Mouse (Mus musculus) intestine, embryonic 15.5 days (tissue): Measurements from ENCODE around the gene Batf. TPM values are rescaled to one million over a fixed set of nuclear protein-coding genes. Genes with fewer than 3 reads are reported as not detected.

ENCODE experiments used
- ATAC-seq: fragments of 200-750 bp; cut with Nextera tagmentation; 2 replicates; pipeline ENCODE4 v1.8.0; 2017; ENCODE audit warnings: moderate TSS enrichment, moderate library complexity
- H3K27ac ChIP-seq: fragments of 300-500 bp; sonication (generic); 2 replicates; pipeline ENCODE4 v1.5.1; 2015; ENCODE audit warnings: mild to moderate bottlenecking, inconsistent platforms
- H3K27me3 ChIP-seq: fragments of 300-500 bp; sonication (generic); replicated peaks from 2 replicates; pipeline ENCODE4 v1.6.1; 2015; ENCODE audit warnings: inconsistent platforms
- H3K36me3 ChIP-seq: fragments of 300-500 bp; sonication (generic); 2 replicates; pipeline ENCODE4 v1.6.1; 2015; ENCODE audit warnings: inconsistent platforms
- H3K4me1 ChIP-seq: fragments of 300-500 bp; sonication (generic); replicated peaks from 2 replicates; pipeline ENCODE4 v1.6.1; 2015; ENCODE audit warnings: inconsistent platforms
- H3K4me2 ChIP-seq: fragments of 300-500 bp; sonication (generic); replicated peaks from 2 replicates; pipeline ENCODE4 v1.6.1; 2015; ENCODE audit warnings: mild to moderate bottlenecking, inconsistent platforms
- H3K4me3 ChIP-seq: fragments of 300-500 bp; sonication (generic); replicated peaks from 2 replicates; pipeline ENCODE4 v1.5.1; 2015; ENCODE audit warnings: inconsistent platforms
- H3K9ac ChIP-seq: fragments of 300-500 bp; sonication (generic); 2 replicates; pipeline ENCODE4 v1.6.1; 2015; ENCODE audit warnings: inconsistent platforms
- H3K9me3 ChIP-seq: fragments of 300-500 bp; sonication (generic); 2 replicates; pipeline ENCODE4 v1.6.1; 2016; ENCODE audit warnings: inconsistent platforms
- WGBS: fragments of 180-500 bp; shearing (Covaris S2); methylation state at CpG from one replicate; pipeline ENCODE4 v1.1.7; 2015; 5-methylcytosine and 5-hydroxymethylcytosine counted together
- polyA plus RNA-seq: library from polyadenylated mRNA; unstranded; fragments of >200 nt; fragmentation: Nextera tagmentation; extraction: Ambion mirVana; gene quantifications from 2 replicates; pipeline ENCODE4 v1.2.1, GENCODE M21; 2015

Gene Batf
- 2.6 and 2.9 TPM in 2 replicates for polyA plus RNA-seq

GRCm38 (mm10) chr12:85686466-85687216 is at the start of gene Batf:
TSS of gene Batf (plus strand) at chr12:85686669.
- WGBS, result 33% methylated on average over 20 of the region's 22 CpGs
- Histone ChIP-seq H3K27ac (no peak within 1 kb of the TSS), H3K27me3 (no peaks in the 10 kb centered on the region), H3K9me3 (no peaks in the 10 kb centered on the region), H3K4me2 (peak within 1 kb of the TSS; percentile 39), H3K4me3 (peak within 1 kb of the TSS; percentile 15; the same call in 1 of the 2 replicates), H3K9ac (peak within 1 kb of the TSS; percentile 18; the same call in 1 of the 2 replicates), H3K36me3 (no peaks in the 10 kb centered on the region), H3K4me1 (no peaks in the 10 kb centered on the region)
- no peak for ATAC-seq

- H3K4me2 ChIP-seq, result no peak overlapping the region
- no peak overlapping the region for H3K27ac ChIP-seq
- H3K4me3 ChIP-seq, result no peak overlapping the region
- 76% methylated on average over 9 of the region's 9 CpGs for WGBS
- peaks cover 11% of the 10 kb centered on the region for H3K4me1 ChIP-seq
- H3K9me3 ChIP-seq, result no peaks in the 10 kb centered on the region
- no peak for ATAC-seq
- no peaks in the 10 kb centered on the region for H3K27me3 ChIP-seq
- H3K36me3 ChIP-seq, result 0 out of 2 replicates have a peak, but pooled peaks cover 2% of the 10 kb centered on the region
- no peak overlapping the region for H3K9ac ChIP-seq
Measured at GRCm38 (mm10) chr12:85637932-85638331, 48.5 kb upstream of the Batf start.

DNA sequence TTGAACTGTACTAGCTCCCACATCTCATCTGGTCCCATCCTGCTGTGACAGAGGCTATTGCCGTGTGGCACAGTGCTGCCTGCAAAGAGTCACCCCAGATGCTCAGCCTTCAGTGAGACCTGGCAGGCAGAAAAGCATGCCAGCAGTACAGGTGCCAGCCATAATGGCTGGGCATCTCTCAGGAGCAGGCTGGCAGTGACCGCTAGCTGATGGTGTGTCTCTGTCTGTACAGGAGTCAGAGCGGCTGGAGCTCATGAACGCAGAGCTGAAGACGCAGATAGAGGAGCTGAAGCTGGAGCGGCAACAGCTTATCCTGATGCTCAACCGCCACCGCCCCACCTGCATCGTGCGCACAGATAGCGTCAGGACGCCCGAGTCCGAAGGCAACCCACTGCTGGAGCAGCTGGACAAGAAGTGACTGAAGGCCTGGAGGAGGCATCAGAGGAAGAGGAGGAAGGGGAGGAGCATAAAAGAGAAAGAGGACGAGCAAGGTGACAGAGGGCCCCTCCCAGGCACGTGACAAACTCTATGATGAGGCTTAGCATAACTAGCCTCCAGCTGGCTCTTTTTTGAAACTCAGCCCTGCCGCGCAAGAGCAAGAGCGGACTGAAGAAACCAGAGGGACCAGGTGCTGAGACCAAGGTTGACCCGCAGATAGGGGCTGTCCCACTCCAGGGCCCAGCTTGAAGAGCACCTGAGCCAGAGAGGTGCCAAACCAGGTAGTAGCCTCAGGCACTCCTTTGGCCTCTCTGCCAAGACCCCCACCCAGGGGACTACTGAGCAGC is 47.7 kb upstream of the Batf start:
- Histone ChIP-seq H3K4me2 (no peak overlapping the region), H3K9ac (no peak overlapping the region), H3K4me3 (no peak overlapping the region), H3K36me3 (no peaks in the 10 kb centered on the region), H3K27me3 (no peaks in the 10 kb centered on the region), H3K9me3 (no peaks in the 10 kb centered on the region), H3K27ac (peak overlapping the region; percentile 28; the same call in 1 of the 2 replicates), H3K4me1 (peaks cover 11% of the 10 kb centered on the region)
- 72% methylated on average over 20 of the region's 20 CpGs for WGBS
- no peak; the same call in 1 of the 2 replicates for ATAC-seq

GRCm38 (mm10) chr12:85639326-85640008 is 47.0 kb upstream of the Batf start:
- H3K9me3 ChIP-seq, result no peaks in the 10 kb centered on the region
- H3K4me1 ChIP-seq, result peaks cover 11% of the 10 kb centered on the region
- H3K36me3 ChIP-seq, result no peaks in the 10 kb centered on the region
- H3K4me2 ChIP-seq, result no peak overlapping the region
- no peak overlapping the region for H3K4me3 ChIP-seq
- ATAC-seq, result peak; percentile 76
- 44% methylated on average over 12 of the region's 12 CpGs for WGBS
- H3K27me3 ChIP-seq, result no peaks in the 10 kb centered on the region
- H3K9ac ChIP-seq, result no peak overlapping the region
- H3K27ac ChIP-seq, result peak overlapping the region; percentile 28; the same call in 1 of the 2 replicates

- Histone ChIP-seq H3K27me3 (no peaks in the 10 kb centered on the region), H3K4me1 (peaks cover 11% of the 10 kb centered on the region), H3K9me3 (no peaks in the 10 kb centered on the region), H3K36me3 (no peaks in the 10 kb centered on the region), H3K4me3 (no peak overlapping the region), H3K4me2 (no peak overlapping the region), H3K27ac (no peak overlapping the region), H3K9ac (no peak overlapping the region)
- 0 out of 2 replicates have a peak, but pooled peaks have one; percentile 37 for ATAC-seq
- WGBS, result 53% methylated on average over 10 of the region's 10 CpGs
Measured at GRCm38 (mm10) chr12:85640852-85641563, 45.5 kb upstream of the Batf start.

- H3K36me3 ChIP-seq, result no peaks in the 10 kb centered on the region
- no peak overlapping the region for H3K4me2 ChIP-seq
- H3K27me3 ChIP-seq, result no peaks in the 10 kb centered on the region
- H3K9me3 ChIP-seq, result no peaks in the 10 kb centered on the region
- H3K4me3 ChIP-seq, result no peak overlapping the region
- H3K4me1 ChIP-seq, result peaks cover 11% of the 10 kb centered on the region
- ATAC-seq, result no peak
- H3K9ac ChIP-seq, result no peak overlapping the region
- 52% methylated on average over 4 of the region's 4 CpGs for WGBS
- H3K27ac ChIP-seq, result no peak overlapping the region
Measured at GRCm38 (mm10) chr12:85641564-85641931, 44.9 kb upstream of the Batf start.

DNA sequence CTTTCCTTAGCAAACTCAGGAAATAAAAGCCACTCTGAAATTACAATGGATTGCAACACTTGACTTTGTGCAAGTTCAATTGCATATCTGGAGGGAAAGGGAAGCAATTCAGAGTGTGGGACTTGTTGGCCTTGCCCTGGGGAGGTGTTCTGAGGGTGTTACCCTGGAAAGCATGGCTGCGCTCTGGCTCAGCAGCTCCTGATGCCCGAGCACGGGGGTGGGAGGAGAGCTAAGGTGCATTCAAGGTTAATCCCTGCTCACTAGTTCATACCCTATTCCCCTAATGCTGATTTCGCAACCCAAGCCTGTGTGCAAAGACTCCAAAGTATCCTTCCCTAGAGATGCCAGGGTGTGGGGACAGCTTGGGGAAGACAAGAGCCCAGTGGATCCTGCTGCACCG is 42.7 kb upstream of the Batf start:
- no peak overlapping the region for H3K4me2 ChIP-seq
- H3K27ac ChIP-seq, result no peak overlapping the region
- no peaks in the 10 kb centered on the region for H3K36me3 ChIP-seq
- no peaks in the 10 kb centered on the region for H3K27me3 ChIP-seq
- no peaks in the 10 kb centered on the region for H3K9me3 ChIP-seq
- no peak overlapping the region for H3K4me3 ChIP-seq
- ATAC-seq, result no peak
- H3K4me1 ChIP-seq, result peaks cover 9% of the 10 kb centered on the region
- WGBS, result 74% methylated on average over 5 of the region's 5 CpGs
- H3K9ac ChIP-seq, result no peak overlapping the region

DNA sequence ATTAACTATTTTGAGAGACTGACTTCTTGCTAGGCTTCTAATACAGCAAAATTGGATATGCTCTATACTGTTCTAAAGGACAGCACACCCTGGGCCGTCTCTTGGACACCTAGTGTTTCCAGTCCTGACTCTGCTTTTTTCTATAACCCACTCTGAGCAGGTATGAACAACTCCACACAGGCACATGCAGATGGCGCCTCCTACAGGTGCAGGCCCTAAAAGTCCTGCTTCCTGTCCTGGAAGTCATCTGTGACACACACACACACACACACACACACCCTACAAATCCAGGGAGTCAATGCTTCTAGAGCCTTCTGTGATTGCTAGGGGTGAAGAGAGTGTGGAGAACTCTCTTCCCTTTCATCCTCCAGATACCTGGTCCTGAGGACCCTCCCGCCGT is 40.8 kb upstream of the Batf start:
- Histone ChIP-seq H3K4me2 (no peak overlapping the region), H3K9me3 (no peaks in the 10 kb centered on the region), H3K4me1 (peaks cover 4% of the 10 kb centered on the region; the same call in 1 of the 2 replicates), H3K9ac (no peak overlapping the region), H3K27ac (no peak overlapping the region), H3K36me3 (no peaks in the 10 kb centered on the region), H3K27me3 (no peaks in the 10 kb centered on the region), H3K4me3 (no peak overlapping the region)
- no peak for ATAC-seq
- 89% methylated on average over 4 of the region's 4 CpGs for WGBS

DNA sequence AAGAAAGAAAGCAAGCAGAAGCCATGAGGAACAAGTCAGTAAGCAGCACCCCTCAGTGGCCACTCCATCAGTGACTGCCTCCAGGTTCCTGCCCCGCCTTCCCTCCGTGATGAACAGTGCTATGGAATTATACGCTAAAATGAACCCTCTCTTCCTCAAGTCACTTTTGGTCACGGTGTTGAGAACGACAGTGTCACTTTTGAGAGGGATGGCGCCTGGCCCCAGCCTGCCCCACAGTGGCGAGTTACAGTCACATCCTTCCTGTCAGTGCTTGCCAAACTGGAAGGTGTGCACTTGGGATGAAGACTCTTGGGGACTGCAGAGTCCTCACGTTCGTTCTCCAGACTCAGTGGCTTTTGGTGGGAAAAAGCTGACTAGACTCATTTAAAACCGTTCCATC is 39.1 kb upstream of the Batf start:
- no peak for ATAC-seq
- Histone ChIP-seq H3K4me1 (no peaks in the 10 kb centered on the region), H3K9me3 (no peaks in the 10 kb centered on the region), H3K4me3 (no peak overlapping the region), H3K27ac (no peak overlapping the region), H3K27me3 (no peaks in the 10 kb centered on the region), H3K9ac (no peak overlapping the region), H3K36me3 (no peaks in the 10 kb centered on the region), H3K4me2 (no peak overlapping the region)
- whole genome bisulfite sequencing, result 40% methylated on average over 10 of the region's 10 CpGs

GRCm38 (mm10) chr12:85647955-85648354 is 38.5 kb upstream of the Batf start:
- WGBS, result 87% methylated on average over 1 of the region's 1 CpGs
- H3K9me3 ChIP-seq, result no peaks in the 10 kb centered on the region

DNA sequence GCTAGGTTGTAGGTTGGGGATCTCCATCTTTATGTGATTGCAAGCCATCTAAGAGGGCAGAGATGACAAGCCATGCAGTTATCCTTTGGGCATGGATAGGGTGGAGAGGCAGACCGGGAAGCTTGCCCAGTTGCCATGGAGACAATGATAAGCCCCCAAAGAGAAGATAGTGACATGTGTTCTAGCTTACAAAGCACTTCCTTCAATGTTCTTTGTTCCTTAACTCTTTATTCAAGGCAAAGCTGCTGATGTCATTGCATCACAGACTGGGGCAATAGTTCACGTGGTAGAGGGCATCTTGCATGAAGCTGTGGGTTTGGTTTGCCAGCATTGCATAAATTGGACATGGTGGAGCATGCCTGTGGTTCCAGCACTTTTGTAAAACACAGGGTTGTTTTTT is 27.1 kb upstream of the Batf start:
- no peaks in the 10 kb centered on the region for H3K27me3 ChIP-seq
- no peak overlapping the region for H3K4me3 ChIP-seq
- no peak overlapping the region for H3K9ac ChIP-seq
- no peak overlapping the region for H3K4me2 ChIP-seq
- WGBS, result 52% methylated on average over 2 of the region's 2 CpGs
- H3K27ac ChIP-seq, result no peak overlapping the region
- ATAC-seq, result no peak
- no peaks in the 10 kb centered on the region for H3K4me1 ChIP-seq
- no peaks in the 10 kb centered on the region for H3K36me3 ChIP-seq
- H3K9me3 ChIP-seq, result no peaks in the 10 kb centered on the region

More at GRCm38 (mm10) chr12:85647955-85648354, 38.5 kb upstream of the Batf start:
- H3K9ac ChIP-seq, result no peak overlapping the region
- no peak overlapping the region for H3K27ac ChIP-seq
- H3K4me2 ChIP-seq, result no peak overlapping the region
- no peak for ATAC-seq
- no peak overlapping the region for H3K4me3 ChIP-seq
- H3K4me1 ChIP-seq, result no peaks in the 10 kb centered on the region
- no peaks in the 10 kb centered on the region for H3K27me3 ChIP-seq
- H3K36me3 ChIP-seq, result no peaks in the 10 kb centered on the region

DNA sequence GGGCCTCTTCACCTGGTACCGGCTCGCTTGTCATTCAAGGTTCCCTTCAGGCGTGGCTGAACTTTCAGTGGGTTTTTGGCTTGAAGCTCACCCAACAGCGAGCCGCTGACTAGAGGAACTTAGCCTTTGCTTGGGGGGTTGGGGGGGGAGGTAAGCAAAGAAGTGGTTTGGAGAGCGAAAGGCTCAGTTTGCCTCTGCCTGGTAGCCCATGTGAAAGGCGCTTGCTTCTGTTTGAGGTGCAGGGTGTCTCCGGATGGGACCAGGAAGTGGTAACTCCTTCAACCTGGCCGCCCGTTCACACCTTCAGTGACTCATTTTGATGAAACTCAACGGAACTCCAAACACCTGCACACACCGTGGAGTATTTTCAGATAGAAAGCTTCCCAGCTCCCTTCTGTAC is 25.6 kb upstream of the Batf start:
- Histone ChIP-seq H3K9ac (no peak overlapping the region), H3K36me3 (no peaks in the 10 kb centered on the region), H3K4me1 (no peaks in the 10 kb centered on the region), H3K27ac (no peak overlapping the region), H3K4me2 (no peak overlapping the region), H3K4me3 (no peak overlapping the region), H3K9me3 (no peaks in the 10 kb centered on the region), H3K27me3 (no peaks in the 10 kb centered on the region)
- WGBS, result 85% methylated on average over 12 of the region's 12 CpGs
- ATAC-seq, result no peak
